Mouse (Mus musculus): ENCODE results near the gene Prkca. TPM values are rescaled to one million over a fixed set of nuclear protein-coding genes. Genes with fewer than 3 reads are reported as not detected.
A peak's percentile ranks its signal among the peaks of the same experiment; 100 is the strongest.

Prkca gene
- polyA plus RNA-seq, 1 experiment from 2014 or later, result 7.4 TPM

- no peaks in the 10 kb centered on the region for H3K36me3 ChIP-seq (ENCODE audit: control insufficient read depth, insufficient read depth, low read length)
- H3K4me2 ChIP-seq (ENCODE audit: low read length), result no peak overlapping the region
- no peaks in the 10 kb centered on the region for H3K27me3 ChIP-seq (replicated peaks; ENCODE audit: control insufficient read depth, insufficient read depth, low read length)
- H3K9ac ChIP-seq (ENCODE audit: low read depth, low read length), result no peak overlapping the region
- WGBS, result 30% methylated on average over 4 of the region's 4 CpGs
- H3K27ac ChIP-seq (ENCODE audit: low read depth, low read length), result peak overlapping the region; percentile 25; the same call in 1 of the 2 replicates
- no peaks in the 10 kb centered on the region for H3K9me3 ChIP-seq (ENCODE audit: control insufficient read depth, low read length)
- H3K4me3 ChIP-seq (ENCODE audit: low read length), result no peak overlapping the region
- H3K4me1 ChIP-seq (ENCODE audit: control insufficient read depth, insufficient read depth, low read depth, low read length), result peaks cover 15% of the 10 kb centered on the region
- no peak for ATAC-seq
These were observed 208.1 kb downstream of the Prkca start for GRCm38 (mm10) chr11:108135407-108136159.

GRCm38 (mm10) chr11:108128593-108128992 lies 215.1 kb downstream of the Prkca start:
- H3K36me3 ChIP-seq (ENCODE audit: control insufficient read depth, insufficient read depth, low read length), result no peaks in the 10 kb centered on the region
- H3K4me3 ChIP-seq (ENCODE audit: low read length), result no peak overlapping the region
- WGBS, result 29% methylated on average over 5 of the region's 5 CpGs
- no peaks in the 10 kb centered on the region for H3K4me1 ChIP-seq (ENCODE audit: control insufficient read depth, insufficient read depth, low read depth, low read length)
- no peak for ATAC-seq
- no peak overlapping the region for H3K9ac ChIP-seq (ENCODE audit: low read depth, low read length)
- H3K27ac ChIP-seq (ENCODE audit: low read depth, low read length), result no peak overlapping the region
- no peaks in the 10 kb centered on the region for H3K9me3 ChIP-seq (ENCODE audit: control insufficient read depth, low read length)
- H3K4me2 ChIP-seq (ENCODE audit: low read length), result no peak overlapping the region
- no peaks in the 10 kb centered on the region for H3K27me3 ChIP-seq (replicated peaks; ENCODE audit: control insufficient read depth, insufficient read depth, low read length)

DNA sequence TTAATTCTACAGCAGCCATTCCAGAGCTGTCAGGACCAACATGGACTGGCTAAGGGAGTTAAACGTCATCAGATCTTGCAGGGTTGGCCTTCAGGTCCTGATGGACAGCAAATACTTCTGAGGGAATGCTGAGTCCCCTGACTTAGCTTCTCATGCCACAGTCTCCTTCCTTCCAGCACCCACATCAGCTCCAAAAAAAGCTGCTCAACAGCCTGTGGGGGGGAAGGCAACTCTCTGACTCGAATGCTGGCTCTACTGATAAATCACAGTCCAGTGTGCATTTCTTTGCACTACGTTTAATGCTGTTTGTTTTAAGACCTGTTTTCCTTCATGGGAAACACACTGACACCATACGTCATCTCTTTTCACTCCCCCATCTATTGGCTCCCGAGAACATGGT lies 215.8 kb downstream of the Prkca start:
- ATAC-seq, result no peak
- Histone ChIP-seq H3K9ac (ENCODE audit: low read depth, low read length) (no peak overlapping the region), H3K27me3 (replicated peaks; ENCODE audit: control insufficient read depth, insufficient read depth, low read length) (no peaks in the 10 kb centered on the region), H3K4me2 (ENCODE audit: low read length) (no peak overlapping the region), H3K4me1 (ENCODE audit: control insufficient read depth, insufficient read depth, low read depth, low read length) (no peaks in the 10 kb centered on the region), H3K36me3 (ENCODE audit: control insufficient read depth, insufficient read depth, low read length) (no peaks in the 10 kb centered on the region), H3K4me3 (ENCODE audit: low read length) (no peak overlapping the region), H3K9me3 (ENCODE audit: control insufficient read depth, low read length) (no peaks in the 10 kb centered on the region), H3K27ac (ENCODE audit: low read depth, low read length) (no peak overlapping the region)
- 82% methylated on average over 5 of the region's 5 CpGs for WGBS

DNA sequence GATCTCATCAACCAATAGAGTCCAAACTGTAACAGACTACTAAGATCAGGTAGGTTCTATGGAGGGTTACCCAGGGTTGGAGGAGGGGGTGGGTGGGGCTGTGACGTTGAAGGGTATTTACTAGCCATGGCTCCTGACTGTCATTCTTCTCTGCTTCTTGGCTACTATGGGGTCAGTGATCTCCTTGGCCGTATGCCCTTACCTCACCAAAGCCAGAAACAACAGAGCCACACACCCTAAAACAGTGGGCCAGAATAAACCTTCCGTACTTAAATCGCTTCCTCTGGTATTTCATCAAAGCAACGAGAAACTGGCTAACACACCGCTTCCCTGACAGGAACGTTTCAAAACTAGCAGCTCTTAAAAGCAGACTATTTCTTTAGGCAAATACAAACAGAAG lies 221.2 kb downstream of the Prkca start:
- Histone ChIP-seq H3K27ac (ENCODE audit: low read depth, low read length) (no peak overlapping the region), H3K36me3 (ENCODE audit: control insufficient read depth, insufficient read depth, low read length) (no peaks in the 10 kb centered on the region), H3K27me3 (replicated peaks; ENCODE audit: control insufficient read depth, insufficient read depth, low read length) (no peaks in the 10 kb centered on the region), H3K4me2 (ENCODE audit: low read length) (no peak overlapping the region), H3K4me1 (ENCODE audit: control insufficient read depth, insufficient read depth, low read depth, low read length) (no peaks in the 10 kb centered on the region), H3K9me3 (ENCODE audit: control insufficient read depth, low read length) (no peaks in the 10 kb centered on the region), H3K9ac (ENCODE audit: low read depth, low read length) (no peak overlapping the region), H3K4me3 (ENCODE audit: low read length) (no peak overlapping the region)
- 87% methylated on average over 7 of the region's 7 CpGs for WGBS
- ATAC-seq, result no peak

- H3K4me2 ChIP-seq (ENCODE audit: low read length), result no peak overlapping the region
- no peaks in the 10 kb centered on the region for H3K27me3 ChIP-seq (replicated peaks; ENCODE audit: control insufficient read depth, insufficient read depth, low read length)
- no peaks in the 10 kb centered on the region for H3K4me1 ChIP-seq (ENCODE audit: control insufficient read depth, insufficient read depth, low read depth, low read length)
- no peak for ATAC-seq
- WGBS, result 85% methylated on average over 5 of the region's 5 CpGs
- no peak overlapping the region for H3K9ac ChIP-seq (ENCODE audit: low read depth, low read length)
- no peaks in the 10 kb centered on the region for H3K9me3 ChIP-seq (ENCODE audit: control insufficient read depth, low read length)
- H3K27ac ChIP-seq (ENCODE audit: low read depth, low read length), result no peak overlapping the region
- no peak overlapping the region for H3K4me3 ChIP-seq (ENCODE audit: low read length)
- no peaks in the 10 kb centered on the region for H3K36me3 ChIP-seq (ENCODE audit: control insufficient read depth, insufficient read depth, low read length)
These were observed 223.0 kb downstream of the Prkca start for GRCm38 (mm10) chr11:108120708-108121107.

- WGBS, result 85% methylated on average over 3 of the region's 3 CpGs
These were observed 223.9 kb downstream of the Prkca start for GRCm38 (mm10) chr11:108119785-108120184.

DNA sequence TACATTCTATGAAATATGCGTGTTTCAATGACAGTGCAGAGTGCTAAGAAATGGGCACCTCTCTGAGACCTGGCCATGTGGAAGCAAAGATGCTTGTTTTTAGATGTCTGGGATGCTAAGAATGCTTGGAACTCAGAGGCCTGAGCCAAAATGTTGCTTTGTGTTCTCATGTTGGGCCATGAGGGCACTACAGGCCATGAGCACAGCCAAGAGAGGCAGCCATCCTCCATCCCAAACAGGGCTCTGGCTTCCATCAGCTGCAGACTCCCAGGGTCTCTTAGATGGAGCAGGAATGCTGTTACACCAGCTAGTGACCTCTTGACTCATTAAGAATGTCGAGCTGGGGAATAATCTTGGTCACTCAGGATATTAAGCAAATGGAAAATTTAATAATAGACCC lies 224.9 kb downstream of the Prkca start:
- ATAC-seq, result no peak
- no peak overlapping the region for H3K9ac ChIP-seq (ENCODE audit: low read depth, low read length)
- no peak overlapping the region for H3K4me2 ChIP-seq (ENCODE audit: low read length)
- 78% methylated on average over 2 of the region's 2 CpGs for WGBS
- no peak overlapping the region for H3K27ac ChIP-seq (ENCODE audit: low read depth, low read length)
- H3K9me3 ChIP-seq (ENCODE audit: control insufficient read depth, low read length), result no peaks in the 10 kb centered on the region
- H3K27me3 ChIP-seq (replicated peaks; ENCODE audit: control insufficient read depth, insufficient read depth, low read length), result no peaks in the 10 kb centered on the region
- H3K36me3 ChIP-seq (ENCODE audit: control insufficient read depth, insufficient read depth, low read length), result no peaks in the 10 kb centered on the region
- no peaks in the 10 kb centered on the region for H3K4me1 ChIP-seq (ENCODE audit: control insufficient read depth, insufficient read depth, low read depth, low read length)
- no peak overlapping the region for H3K4me3 ChIP-seq (ENCODE audit: low read length)

More at GRCm38 (mm10) chr11:108119785-108120184, 223.9 kb downstream of the Prkca start:
- no peaks in the 10 kb centered on the region for H3K9me3 ChIP-seq (ENCODE audit: control insufficient read depth, low read length)
- H3K27ac ChIP-seq (ENCODE audit: low read depth, low read length), result no peak overlapping the region
- no peaks in the 10 kb centered on the region for H3K4me1 ChIP-seq (ENCODE audit: control insufficient read depth, insufficient read depth, low read depth, low read length)
- H3K9ac ChIP-seq (ENCODE audit: low read depth, low read length), result no peak overlapping the region
- H3K4me2 ChIP-seq (ENCODE audit: low read length), result no peak overlapping the region
- H3K4me3 ChIP-seq (ENCODE audit: low read length), result no peak overlapping the region
- no peaks in the 10 kb centered on the region for H3K36me3 ChIP-seq (ENCODE audit: control insufficient read depth, insufficient read depth, low read length)
- no peaks in the 10 kb centered on the region for H3K27me3 ChIP-seq (replicated peaks; ENCODE audit: control insufficient read depth, insufficient read depth, low read length)
- ATAC-seq, result no peak

DNA sequence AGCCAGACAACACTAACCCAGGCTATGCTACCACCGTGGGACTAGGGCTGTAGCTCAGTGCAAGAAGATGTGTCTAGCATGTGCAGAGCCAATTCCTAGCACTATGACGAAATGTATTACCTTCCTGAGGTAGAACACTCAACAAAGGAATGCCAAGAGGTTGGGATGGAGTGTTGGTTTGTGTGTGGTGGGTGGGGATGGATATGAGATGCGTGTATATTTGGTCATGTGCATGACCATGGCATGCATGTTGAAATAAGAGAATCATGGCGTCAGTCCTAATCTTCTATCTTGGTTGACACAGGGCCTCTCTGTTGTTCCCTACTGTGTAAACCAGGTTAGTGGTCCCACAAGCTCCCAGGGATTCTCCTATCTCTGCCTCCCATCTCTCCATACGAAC lies 225.5 kb downstream of the Prkca start:
- ATAC-seq, result no peak
- WGBS, result 94% methylated on average over 5 of the region's 5 CpGs
- Histone ChIP-seq H3K4me3 (ENCODE audit: low read length) (no peak overlapping the region), H3K4me2 (ENCODE audit: low read length) (no peak overlapping the region), H3K9ac (ENCODE audit: low read depth, low read length) (no peak overlapping the region), H3K4me1 (ENCODE audit: control insufficient read depth, insufficient read depth, low read depth, low read length) (no peaks in the 10 kb centered on the region), H3K36me3 (ENCODE audit: control insufficient read depth, insufficient read depth, low read length) (no peaks in the 10 kb centered on the region), H3K9me3 (ENCODE audit: control insufficient read depth, low read length) (no peaks in the 10 kb centered on the region), H3K27ac (ENCODE audit: low read depth, low read length) (no peak overlapping the region), H3K27me3 (replicated peaks; ENCODE audit: control insufficient read depth, insufficient read depth, low read length) (no peaks in the 10 kb centered on the region)

- Histone ChIP-seq H3K9ac (ENCODE audit: low read depth, low read length) (no peak overlapping the region), H3K4me3 (ENCODE audit: low read length) (no peak overlapping the region), H3K36me3 (ENCODE audit: control insufficient read depth, insufficient read depth, low read length) (no peaks in the 10 kb centered on the region), H3K4me1 (ENCODE audit: control insufficient read depth, insufficient read depth, low read depth, low read length) (no peaks in the 10 kb centered on the region), H3K27ac (ENCODE audit: low read depth, low read length) (no peak overlapping the region), H3K9me3 (ENCODE audit: control insufficient read depth, low read length) (no peaks in the 10 kb centered on the region), H3K4me2 (ENCODE audit: low read length) (no peak overlapping the region), H3K27me3 (replicated peaks; ENCODE audit: control insufficient read depth, insufficient read depth, low read length) (no peaks in the 10 kb centered on the region)
- no peak for ATAC-seq
- WGBS, result 79% methylated on average over 10 of the region's 10 CpGs
These were observed 226.2 kb downstream of the Prkca start for GRCm38 (mm10) chr11:108117360-108118050.
